16 mouse cellular contexts compared by ENCODE assay signal in genomic region chr15:31428571-31428970, GRCm38 (mm10). TPM values are rescaled to one million over a fixed set of nuclear protein-coding genes. Genes with fewer than 3 reads are reported as not detected.
DNase-seq lines count a peak whose midpoint lies in the region; ATAC-seq lines count a peak whose summit lies in the region.
"Had no signal": no experiment of that assay in that cellular context is flagged by ENCODE, and none has a peak within 500 bp of the region (broad histone marks: within the 10 kb centered on the region; RNA-seq: fewer than 3 reads in every experiment).

No protein-coding gene starts in this region.

- no peaks in the 10 kb centered on the region; the same call in 1 of the 2 replicates for H3K27me3 ChIP-seq in lung, embryonic 16.5 days (ENCODE audit: control insufficient read depth, insufficient read depth, low read depth, low read length)
- H3K27me3 ChIP-seq: embryonic facial prominence, embryonic 15.5 days; liver, embryonic 13.5 days had no signal

- WGBS in lung, embryonic 16.5 days, result 48% methylated on average over 12 of the region's 12 CpGs

- H3K36me3 ChIP-seq in lung, embryonic 16.5 days (ENCODE audit: control insufficient read depth, insufficient read depth, low read length), result no peaks in the 10 kb centered on the region
- H3K36me3 ChIP-seq: embryonic facial prominence, embryonic 15.5 days; liver, embryonic 13.5 days; midbrain, embryonic 10.5 days had no signal

- intact Hi-C loops in left cerebral cortex, postnatal 10 days (cut with DNase I), result loop anchor here (5.0 kb wide), 1 partner anchor 36 kb away; no protein-coding TSS in a partner anchor

- no peak for DNase-seq in lung, postnatal 25 days (ENCODE audit: low spot score)
- DNase-seq in frontal cortex, postnatal 14 days (ENCODE audit: low spot score in 2 of 2), result peak; percentile 53 to 65
- peak; percentile 49 to 69 for DNase-seq in left cerebral cortex, postnatal 10 days (ENCODE audit: extremely low spot score in 1 of 2, low spot score in 2 of 2)
- DNase-seq in adrenal gland, postnatal 4 days (ENCODE audit: low spot score in 2 of 2), result no peak
- no peak for DNase-seq in kidney, postnatal 36 days
- DNase-seq: cerebellum, adult 2 months; heart, adult 2 months; kidney, postnatal 25 days; liver, embryonic 13.5 days; thymus, postnatal 25 days had no signal

- no peaks in the 10 kb centered on the region for H3K9me3 ChIP-seq in lung, embryonic 16.5 days (ENCODE audit: control insufficient read depth, low read length)
- H3K9me3 ChIP-seq: embryonic facial prominence, embryonic 15.5 days; liver, embryonic 13.5 days; midbrain, embryonic 10.5 days had no signal

- H3K4me1 ChIP-seq in lung, embryonic 16.5 days (replicated peaks; ENCODE audit: control insufficient read depth, insufficient read depth, low read length), result no peaks in the 10 kb centered on the region
- H3K4me1 ChIP-seq: embryonic facial prominence, embryonic 15.5 days; liver, embryonic 13.5 days had no signal

- no peak overlapping the region for H3K9ac ChIP-seq in lung, embryonic 16.5 days (ENCODE audit: low read length)
- H3K9ac ChIP-seq: embryonic facial prominence, embryonic 15.5 days; liver, embryonic 13.5 days had no signal

- H3K4me2 ChIP-seq in lung, embryonic 16.5 days (ENCODE audit: low read depth, low read length), result no peak overlapping the region
- H3K4me2 ChIP-seq: embryonic facial prominence, embryonic 15.5 days; liver, embryonic 13.5 days had no signal

- no peak overlapping the region for H3K27ac ChIP-seq in lung, embryonic 16.5 days (ENCODE audit: low read length)
- H3K27ac ChIP-seq: embryonic facial prominence, embryonic 15.5 days; heart, adult 2 months; liver, embryonic 13.5 days; midbrain, embryonic 10.5 days had no signal

- no peak overlapping the region for H3K4me3 ChIP-seq in lung, embryonic 16.5 days (ENCODE audit: low read length)
- H3K4me3 ChIP-seq: embryonic facial prominence, embryonic 15.5 days; heart, adult 2 months; liver, embryonic 13.5 days; midbrain, embryonic 10.5 days had no signal

- peak; percentile 49; the same call in 1 of the 2 replicates for ATAC-seq in lung, embryonic 16.5 days (ENCODE audit: low read depth)
- ATAC-seq in megakaryocyte, adult 5-6 weeks (ENCODE audit: poor library complexity, severe bottlenecking), result no peak
- ATAC-seq: intestine, embryonic 16.5 days had no signal

RNA-seq across cellular contexts. Expression of gene Ropn1l, which starts 25.0 kb away (rescaled TPM):
- 5.6 and 6.2 TPM in 2 replicates for polyA plus RNA-seq in lung, embryonic 16.5 days (2015; fragmentation: Nextera tagmentation; extraction: Ambion mirVana)
- 1 to 10 TPM; 1.0 to 1.8 TPM for total RNA-seq in left cerebral cortex, postnatal 10 days (2021)
- 1.3 and 1.4 TPM in 2 replicates for total RNA-seq in megakaryocyte, adult 5-6 weeks (2015)
- 1.2 and 1.5 TPM in 2 replicates for total RNA-seq in megakaryocyte, adult 5-6 weeks (2017)
- 1 to 10 TPM; 2.2 to 3.8 TPM for total RNA-seq in adrenal gland, postnatal 4 days (2021)
- total RNA-seq: heart, adult 2 months; heart, postnatal 25 days had no signal

Comparison
In these comparisons a context has a peak if more than half of its experiments do, and no peak if none do; other contexts are left out.
1. DNase-seq: peak in frontal cortex, postnatal 14 days (2 of 2) and left cerebral cortex, postnatal 10 days (2 of 2); none in lung, postnatal 25 days (single experiment), adrenal gland, postnatal 4 days (0 of 2) and kidney, postnatal 36 days (0 of 2).